Mouse (Mus musculus) erythroid progenitor cell, adult 5-6 weeks (primary cell): ENCODE measurements around the gene Fam13c. TPM values are rescaled to one million over a fixed set of nuclear protein-coding genes. Genes with fewer than 3 reads are reported as not detected.
"Not testable (repeated sequence)": the region's sequence is repeated elsewhere in the genome, so short reads cannot be mapped to it uniquely, and the experiment has no call there.

ENCODE experiments used
- ATAC-seq: replicated peaks from 2 replicates; pipeline ENCODE4 v1.8.0; 2016; ENCODE audit warnings: moderate number of reproducible peaks, mild to moderate bottlenecking, moderate TSS enrichment, inconsistent platforms; ENCODE audit not compliant: poor library complexity, low FRiP score, severe bottlenecking
- total RNA-seq, 2 experiments: library from RNA; stranded (forward) in 1 of 2; stranded (reverse) in 1 of 2; fragments of 150-400 nt in 1 of 2; fragments of 186-747, 209-891 nt in 1 of 2; gene quantifications; 2 replicates each; pipeline versions ENCODE4 v1.2.3 to v1.2.4; 2015 to 2017; ENCODE audit warnings: low replicate concordance in 2 of 2

Fam13c gene
- total RNA-seq (2015; ENCODE audit: low replicate concordance) (not detected in 2 replicates), total RNA-seq (2017; ENCODE audit: low replicate concordance) (not detected in 2 replicates)

- no peak for ATAC-seq
Measured at GRCm38 (mm10) chr10:70439676-70440521, at the start of gene Fam13c. Fam13c (plus strand) TSS chr10:70440481.

GRCm38 (mm10) chr10:70395900-70396299 is 44.4 kb upstream of the Fam13c start:
- ATAC-seq, result no peak

GRCm38 (mm10) chr10:70398224-70398623 is 42.1 kb upstream of the Fam13c start:
- no peak for ATAC-seq

GRCm38 (mm10) chr10:70402006-70402405 is 38.3 kb upstream of the Fam13c start:
- ATAC-seq, result no peak

GRCm38 (mm10) chr10:70402711-70403110 is 37.6 kb upstream of the Fam13c start:
- ATAC-seq, result no peak

- no peak for ATAC-seq
Measured at GRCm38 (mm10) chr10:70417811-70418486, 22.3 kb upstream of the Fam13c start.

- no peak for ATAC-seq
Measured at GRCm38 (mm10) chr10:70419282-70420264, 20.7 kb upstream of the Fam13c start.

GRCm38 (mm10) chr10:70426373-70426772 is 13.9 kb upstream of the Fam13c start:
- ATAC-seq, result no peak

- no peak for ATAC-seq
Measured at GRCm38 (mm10) chr10:70428121-70428662, 12.1 kb upstream of the Fam13c start.

- ATAC-seq, result no peak
Measured at GRCm38 (mm10) chr10:70429341-70429740, 10.9 kb upstream of the Fam13c start.

GRCm38 (mm10) chr10:70433334-70433733 is 6.9 kb upstream of the Fam13c start:
- ATAC-seq, result no peak

- ATAC-seq, result not testable (repeated sequence)
Measured at GRCm38 (mm10) chr10:70433736-70434135, 6.5 kb upstream of the Fam13c start.

- ATAC-seq, result no peak
Measured at GRCm38 (mm10) chr10:70436656-70437055, 3.6 kb upstream of the Fam13c start.

- ATAC-seq, result no peak
Measured at GRCm38 (mm10) chr10:70437289-70437688, 3.0 kb upstream of the Fam13c start.

- ATAC-seq, result no peak
Measured at GRCm38 (mm10) chr10:70440639-70441461, 569 bp downstream of the Fam13c start.

GRCm38 (mm10) chr10:70442156-70442555 is 1.9 kb downstream of the Fam13c start:
- ATAC-seq, result no peak

- no peak for ATAC-seq
Measured at GRCm38 (mm10) chr10:70442623-70443022, 2.3 kb downstream of the Fam13c start.

GRCm38 (mm10) chr10:70447787-70448186 is 7.5 kb downstream of the Fam13c start:
- ATAC-seq, result no peak

- no peak for ATAC-seq
Measured at GRCm38 (mm10) chr10:70449206-70449605, 8.9 kb downstream of the Fam13c start.
